Comparison of ENCODE assay signal across 21 mouse cellular contexts in genomic region chr11:119224926-119225325, GRCm38 (mm10). TPM values are rescaled to one million over a fixed set of nuclear protein-coding genes. Genes with fewer than 3 reads are reported as not detected.
DNase-seq lines count a peak whose midpoint lies in the region; ATAC-seq and TF ChIP-seq lines count a peak whose summit lies in the region.
"Had no signal": no experiment of that assay in that cellular context is flagged by ENCODE, and none has a peak within 500 bp of the region (broad histone marks: within the 10 kb centered on the region; RNA-seq: fewer than 3 reads in every experiment).

No protein-coding gene starts in this region.

- no peaks in the 10 kb centered on the region for H3K27me3 ChIP-seq in hindbrain, embryonic 14.5 days (ENCODE audit: control insufficient read depth, insufficient read depth, low read length)
- H3K27me3 ChIP-seq in hindbrain, embryonic 12.5 days, result no peaks in the 10 kb centered on the region
- H3K27me3 ChIP-seq in hindbrain, postnatal 0 days (ENCODE audit: insufficient read depth, low read length), result no peaks in the 10 kb centered on the region
- H3K27me3 ChIP-seq in hindbrain, embryonic 10.5 days (ENCODE audit: insufficient read depth, poor library complexity, severe bottlenecking), result no peaks in the 10 kb centered on the region
- H3K27me3 ChIP-seq in midbrain, embryonic 13.5 days, result no peaks in the 10 kb centered on the region
- H3K27me3 ChIP-seq in midbrain, embryonic 15.5 days (replicated peaks), result no peaks in the 10 kb centered on the region
- H3K27me3 ChIP-seq: embryonic facial prominence, embryonic 13.5 days; embryonic facial prominence, embryonic 15.5 days had no signal

- H3K4me3 ChIP-seq in hindbrain, embryonic 14.5 days (replicated peaks; ENCODE audit: low read length), result no peak overlapping the region
- H3K4me3 ChIP-seq in hindbrain, embryonic 12.5 days, result no peak overlapping the region
- H3K4me3 ChIP-seq in hindbrain, postnatal 0 days (ENCODE audit: low read length), result no peak overlapping the region
- no peak overlapping the region for H3K4me3 ChIP-seq in hindbrain, embryonic 10.5 days
- 0 out of 2 replicates have a peak overlapping the region, but pooled peaks have one; percentile 1 for H3K4me3 ChIP-seq in midbrain, embryonic 13.5 days (replicated peaks)
- H3K4me3 ChIP-seq in midbrain, embryonic 15.5 days, result no peak overlapping the region
- H3K4me3 ChIP-seq: embryonic facial prominence, embryonic 13.5 days; embryonic facial prominence, embryonic 15.5 days; erythroblast, embryonic 14.5 days; forebrain, embryonic 12.5 days had no signal

- peaks cover 75% of the 10 kb centered on the region for H3K4me1 ChIP-seq in hindbrain, embryonic 14.5 days (replicated peaks; ENCODE audit: control insufficient read depth, insufficient read depth, low read length)
- H3K4me1 ChIP-seq in hindbrain, embryonic 12.5 days, result peaks cover 77% of the 10 kb centered on the region
- H3K4me1 ChIP-seq in hindbrain, postnatal 0 days (ENCODE audit: insufficient read depth, low read length), result peaks cover 56% of the 10 kb centered on the region
- peaks cover 95% of the 10 kb centered on the region for H3K4me1 ChIP-seq in hindbrain, embryonic 10.5 days (replicated peaks)
- peaks cover 86% of the 10 kb centered on the region for H3K4me1 ChIP-seq in midbrain, embryonic 13.5 days (replicated peaks)
- peaks cover 77% of the 10 kb centered on the region for H3K4me1 ChIP-seq in midbrain, embryonic 15.5 days

- H3K9me3 ChIP-seq in hindbrain, embryonic 14.5 days (ENCODE audit: control insufficient read depth, low read length), result no peaks in the 10 kb centered on the region
- H3K9me3 ChIP-seq in hindbrain, embryonic 12.5 days (replicated peaks), result no peaks in the 10 kb centered on the region
- H3K9me3 ChIP-seq in hindbrain, postnatal 0 days (ENCODE audit: low read length), result no peaks in the 10 kb centered on the region
- no peaks in the 10 kb centered on the region for H3K9me3 ChIP-seq in hindbrain, embryonic 10.5 days
- H3K9me3 ChIP-seq in midbrain, embryonic 13.5 days, result no peaks in the 10 kb centered on the region
- H3K9me3 ChIP-seq in midbrain, embryonic 15.5 days, result no peaks in the 10 kb centered on the region
- H3K9me3 ChIP-seq: embryonic facial prominence, embryonic 13.5 days; embryonic facial prominence, embryonic 15.5 days; forebrain, embryonic 10.5 days; forebrain, embryonic 12.5 days had no signal

- no peak overlapping the region for H3K27ac ChIP-seq in hindbrain, embryonic 14.5 days
- no peak overlapping the region for H3K27ac ChIP-seq in hindbrain, embryonic 12.5 days
- no peak overlapping the region for H3K27ac ChIP-seq in hindbrain, postnatal 0 days
- no peak overlapping the region for H3K27ac ChIP-seq in hindbrain, embryonic 10.5 days
- no peak overlapping the region for H3K27ac ChIP-seq in midbrain, embryonic 13.5 days
- H3K27ac ChIP-seq in midbrain, embryonic 15.5 days, result no peak overlapping the region
- H3K27ac ChIP-seq: embryonic facial prominence, embryonic 13.5 days; embryonic facial prominence, embryonic 15.5 days; forebrain, embryonic 12.5 days had no signal

- 90% methylated on average over 6 of the region's 6 CpGs for WGBS in hindbrain, embryonic 14.5 days
- WGBS in hindbrain, embryonic 12.5 days, result 94% methylated on average over 6 of the region's 6 CpGs
- WGBS in hindbrain, postnatal 0 days, result 82% methylated on average over 6 of the region's 6 CpGs
- 94% methylated on average over 6 of the region's 6 CpGs for WGBS in hindbrain, embryonic 10.5 days
- 97% methylated on average over 6 of the region's 6 CpGs for WGBS in midbrain, embryonic 13.5 days
- WGBS in midbrain, embryonic 15.5 days, result 93% methylated on average over 6 of the region's 6 CpGs

- H3K9ac ChIP-seq in hindbrain, embryonic 14.5 days, result peak overlapping the region; percentile 3; the same call in 1 of the 2 replicates
- no peak overlapping the region for H3K9ac ChIP-seq in hindbrain, embryonic 12.5 days
- no peak overlapping the region for H3K9ac ChIP-seq in hindbrain, postnatal 0 days (replicated peaks; ENCODE audit: low read length)
- H3K9ac ChIP-seq in midbrain, embryonic 13.5 days (replicated peaks), result no peak overlapping the region
- no peak overlapping the region for H3K9ac ChIP-seq in midbrain, embryonic 15.5 days
- H3K9ac ChIP-seq: embryonic facial prominence, embryonic 13.5 days; embryonic facial prominence, embryonic 15.5 days; forebrain, embryonic 12.5 days had no signal

- no peak for DNase-seq in hindbrain, embryonic 14.5 days (ENCODE audit: low spot score)
- no peak for DNase-seq in hindbrain, postnatal 0 days (ENCODE audit: low spot score)
- no peak for DNase-seq in hindbrain, embryonic 10.5 days (ENCODE audit: low spot score)
- DNase-seq: adrenal gland, adult 2 months; adrenal gland, postnatal 10 days; adrenal gland, postnatal 25 days; cerebellum, adult 11 months; cerebellum, adult 18-20 months; cerebellum, adult 8-10 months; cerebellum, postnatal 25 days; embryo, embryonic 11 days had no signal

- TF ChIP-seq CTCF in hindbrain, postnatal 0 days (IDR thresholded peaks at IDR 0.05; ENCODE audit: low read depth), result no peak

- no peak for ATAC-seq in hindbrain, embryonic 14.5 days (ENCODE audit: low FRiP score)
- no peak for ATAC-seq in hindbrain, embryonic 12.5 days (ENCODE audit: low FRiP score)
- ATAC-seq in hindbrain, postnatal 0 days, result no peak
- ATAC-seq in midbrain, embryonic 13.5 days, result no peak
- no peak for ATAC-seq in midbrain, embryonic 15.5 days (replicated peaks)
- ATAC-seq: forebrain, embryonic 14.5 days; forebrain, embryonic 16.5 days had no signal

- no peaks in the 10 kb centered on the region for H3K36me3 ChIP-seq in hindbrain, embryonic 14.5 days (replicated peaks; ENCODE audit: control insufficient read depth, insufficient read depth)
- no peaks in the 10 kb centered on the region for H3K36me3 ChIP-seq in hindbrain, embryonic 12.5 days
- no peaks in the 10 kb centered on the region for H3K36me3 ChIP-seq in hindbrain, postnatal 0 days (ENCODE audit: insufficient read depth, low read length)
- peaks cover 18% of the 10 kb centered on the region for H3K36me3 ChIP-seq in hindbrain, embryonic 10.5 days
- no peaks in the 10 kb centered on the region for H3K36me3 ChIP-seq in midbrain, embryonic 13.5 days
- H3K36me3 ChIP-seq in midbrain, embryonic 15.5 days (replicated peaks), result no peaks in the 10 kb centered on the region
- H3K36me3 ChIP-seq: embryonic facial prominence, embryonic 13.5 days; embryonic facial prominence, embryonic 15.5 days; forebrain, embryonic 12.5 days had no signal

- H3K4me2 ChIP-seq in hindbrain, embryonic 14.5 days (replicated peaks), result no peak overlapping the region
- no peak overlapping the region for H3K4me2 ChIP-seq in hindbrain, embryonic 12.5 days (replicated peaks)
- H3K4me2 ChIP-seq in hindbrain, postnatal 0 days (ENCODE audit: low read depth, low read length), result 0 out of 2 replicates have a peak overlapping the region, but pooled peaks have one; percentile 94
- H3K4me2 ChIP-seq in midbrain, embryonic 13.5 days (replicated peaks), result no peak overlapping the region
- no peak overlapping the region for H3K4me2 ChIP-seq in midbrain, embryonic 15.5 days
- H3K4me2 ChIP-seq: embryonic facial prominence, embryonic 13.5 days; embryonic facial prominence, embryonic 15.5 days had no signal

RNA-seq across cellular contexts. Expression of gene Tbc1d16, which starts 3.4 kb away (rescaled TPM):
- 39.3 and 41.2 TPM in 2 replicates for polyA plus RNA-seq in hindbrain, embryonic 14.5 days (2014; fragmentation: Nextera tagmentation; extraction: Ambion mirVana)
- polyA plus RNA-seq in hindbrain, embryonic 12.5 days (2016; fragmentation: Nextera tagmentation; extraction: Ambion mirVana), result 34.7 and 36.7 TPM in 2 replicates
- 161 and 182 TPM in 2 replicates for total RNA-seq in hindbrain, postnatal 0 days (2014; rRNA removed)
- polyA plus RNA-seq in hindbrain, postnatal 0 days (2015; fragmentation: Nextera tagmentation; extraction: Ambion mirVana), result 42.1 and 43.9 TPM in 2 replicates
- polyA plus RNA-seq in hindbrain, embryonic 10.5 days (2016; fragmentation: Nextera tagmentation; extraction: Ambion mirVana), result 29.5 and 37.9 TPM in 2 replicates
- polyA plus RNA-seq in midbrain, embryonic 13.5 days (2015; fragmentation: Nextera tagmentation; extraction: Ambion mirVana), result 50.0 and 53.1 TPM in 2 replicates
- polyA plus RNA-seq in midbrain, embryonic 15.5 days (2015; fragmentation: Nextera tagmentation; extraction: Ambion mirVana), result 66.8 and 67.2 TPM in 2 replicates

RNA-seq across cellular contexts. Expression of gene Ccdc40, which starts 3.4 kb away (rescaled TPM):
- polyA plus RNA-seq in hindbrain, embryonic 14.5 days (2014; fragmentation: Nextera tagmentation; extraction: Ambion mirVana), result 12.0 and 14.1 TPM in 2 replicates
- 19.1 and 20.5 TPM in 2 replicates for polyA plus RNA-seq in hindbrain, embryonic 12.5 days (2016; fragmentation: Nextera tagmentation; extraction: Ambion mirVana)
- total RNA-seq in hindbrain, postnatal 0 days (2014; rRNA removed), result 11.5 and 12.5 TPM in 2 replicates
- 9.7 and 10.3 TPM in 2 replicates for polyA plus RNA-seq in hindbrain, postnatal 0 days (2015; fragmentation: Nextera tagmentation; extraction: Ambion mirVana)
- 20.0 and 21.3 TPM in 2 replicates for polyA plus RNA-seq in hindbrain, embryonic 10.5 days (2016; fragmentation: Nextera tagmentation; extraction: Ambion mirVana)
- 17.6 and 18.1 TPM in 2 replicates for polyA plus RNA-seq in midbrain, embryonic 13.5 days (2015; fragmentation: Nextera tagmentation; extraction: Ambion mirVana)
- 19.3 and 21.5 TPM in 2 replicates for polyA plus RNA-seq in midbrain, embryonic 15.5 days (2015; fragmentation: Nextera tagmentation; extraction: Ambion mirVana)

RNA-seq across cellular contexts. Expression of gene Gaa, which starts 42.8 kb away (rescaled TPM):
- 78.7 and 82.4 TPM in 2 replicates for polyA plus RNA-seq in hindbrain, embryonic 14.5 days (2014; fragmentation: Nextera tagmentation; extraction: Ambion mirVana)
- 49.3 and 52.4 TPM in 2 replicates for polyA plus RNA-seq in hindbrain, embryonic 12.5 days (2016; fragmentation: Nextera tagmentation; extraction: Ambion mirVana)
- total RNA-seq in hindbrain, postnatal 0 days (2014; rRNA removed), result 223 and 230 TPM in 2 replicates
- 123 and 128 TPM in 2 replicates for polyA plus RNA-seq in hindbrain, postnatal 0 days (2015; fragmentation: Nextera tagmentation; extraction: Ambion mirVana)
- 28.3 and 35.5 TPM in 2 replicates for polyA plus RNA-seq in hindbrain, embryonic 10.5 days (2016; fragmentation: Nextera tagmentation; extraction: Ambion mirVana)
- polyA plus RNA-seq in midbrain, embryonic 13.5 days (2015; fragmentation: Nextera tagmentation; extraction: Ambion mirVana), result 49.9 and 50.7 TPM in 2 replicates
- 93.9 and 95.3 TPM in 2 replicates for polyA plus RNA-seq in midbrain, embryonic 15.5 days (2015; fragmentation: Nextera tagmentation; extraction: Ambion mirVana)
